ENCODE assay signal across 29 mouse cellular contexts in genomic region chr1:57301260-57301979, GRCm38 (mm10).
A peak's percentile ranks its signal among the peaks of the same experiment; 100 is the strongest.
DNase-seq lines count a peak whose midpoint lies in the region; ATAC-seq lines count a peak whose summit lies in the region.
"Had no signal": no experiment of that assay in that cellular context is flagged by ENCODE, and none has a peak within 500 bp of the region (broad histone marks: within the 10 kb centered on the region; RNA-seq: fewer than 3 reads in every experiment).

No protein-coding gene starts in this region.

- H3K4me2 ChIP-seq in embryonic facial prominence, embryonic 13.5 days, result peak overlapping the region; percentile 30
- no peak overlapping the region for H3K4me2 ChIP-seq in forebrain, embryonic 15.5 days (replicated peaks)
- no peak overlapping the region for H3K4me2 ChIP-seq in forebrain, embryonic 11.5 days (ENCODE audit: low read depth, low read length, severe bottlenecking)
- no peak overlapping the region for H3K4me2 ChIP-seq in forebrain, embryonic 16.5 days (ENCODE audit: low read length)
- H3K4me2 ChIP-seq: embryonic facial prominence, embryonic 12.5 days; heart, embryonic 12.5 days; heart, embryonic 15.5 days; hindbrain, embryonic 14.5 days had no signal

- peaks cover 14% of the 10 kb centered on the region for H3K4me1 ChIP-seq in embryonic facial prominence, embryonic 13.5 days
- no peaks in the 10 kb centered on the region for H3K4me1 ChIP-seq in embryonic facial prominence, embryonic 10.5 days
- H3K4me1 ChIP-seq in forebrain, embryonic 15.5 days, result no peaks in the 10 kb centered on the region
- no peaks in the 10 kb centered on the region for H3K4me1 ChIP-seq in forebrain, embryonic 11.5 days (replicated peaks; ENCODE audit: control insufficient read depth, insufficient read depth, low read length)
- H3K4me1 ChIP-seq in forebrain, embryonic 16.5 days (replicated peaks; ENCODE audit: control insufficient read depth, insufficient read depth, low read length), result peaks cover 7% of the 10 kb centered on the region; the same call in 1 of the 2 replicates
- H3K4me1 ChIP-seq in hindbrain, embryonic 10.5 days (replicated peaks), result no peaks in the 10 kb centered on the region
- H3K4me1 ChIP-seq: embryonic facial prominence, embryonic 12.5 days; heart, embryonic 12.5 days; heart, embryonic 15.5 days had no signal

- DNase-seq in embryonic facial prominence, embryonic 10.5 days (ENCODE audit: low spot score), result no peak
- DNase-seq in forebrain, embryonic 11.5 days (ENCODE audit: low spot score), result no peak
- DNase-seq in T-cell, adult 2 months (ENCODE audit: low spot score), result no peak
- DNase-seq in hindbrain, embryonic 10.5 days (ENCODE audit: low spot score), result no peak
- DNase-seq: adrenal gland, adult 8-10 months; adrenal gland, postnatal 25 days; cerebellum, adult 18-20 months; cerebellum, adult 9-10 months; cerebellum, postnatal 14 days; gastrocnemius, adult 2 months; gastrocnemius, postnatal 25 days; heart, adult 18-20 months; heart, postnatal 10 days; heart, postnatal 36 days; kidney, adult 18-20 months; kidney, adult 9 months had no signal

- H3K9ac ChIP-seq in embryonic facial prominence, embryonic 13.5 days, result no peak overlapping the region
- H3K9ac ChIP-seq in forebrain, embryonic 15.5 days (replicated peaks), result no peak overlapping the region
- H3K9ac ChIP-seq in forebrain, embryonic 11.5 days (ENCODE audit: low read length), result no peak overlapping the region
- no peak overlapping the region for H3K9ac ChIP-seq in forebrain, embryonic 16.5 days (replicated peaks; ENCODE audit: low read depth, low read length)
- H3K9ac ChIP-seq: embryonic facial prominence, embryonic 12.5 days; heart, embryonic 12.5 days; heart, embryonic 15.5 days; hindbrain, embryonic 14.5 days had no signal

- no peaks in the 10 kb centered on the region for H3K36me3 ChIP-seq in embryonic facial prominence, embryonic 13.5 days
- H3K36me3 ChIP-seq in embryonic facial prominence, embryonic 10.5 days (replicated peaks), result no peaks in the 10 kb centered on the region
- no peaks in the 10 kb centered on the region for H3K36me3 ChIP-seq in forebrain, embryonic 15.5 days
- H3K36me3 ChIP-seq in forebrain, embryonic 11.5 days (ENCODE audit: control insufficient read depth, insufficient read depth, low read length), result no peaks in the 10 kb centered on the region
- no peaks in the 10 kb centered on the region for H3K36me3 ChIP-seq in forebrain, embryonic 16.5 days (ENCODE audit: control insufficient read depth, insufficient read depth)
- H3K36me3 ChIP-seq in hindbrain, embryonic 10.5 days, result no peaks in the 10 kb centered on the region
- H3K36me3 ChIP-seq: embryonic facial prominence, embryonic 12.5 days; G1E; heart, embryonic 12.5 days; heart, embryonic 15.5 days had no signal

- H3K9me3 ChIP-seq in embryonic facial prominence, embryonic 13.5 days, result no peaks in the 10 kb centered on the region
- no peaks in the 10 kb centered on the region for H3K9me3 ChIP-seq in embryonic facial prominence, embryonic 10.5 days
- no peaks in the 10 kb centered on the region for H3K9me3 ChIP-seq in forebrain, embryonic 15.5 days
- no peaks in the 10 kb centered on the region for H3K9me3 ChIP-seq in forebrain, embryonic 11.5 days (ENCODE audit: control insufficient read depth, low read length)
- H3K9me3 ChIP-seq in forebrain, embryonic 16.5 days (ENCODE audit: control insufficient read depth, low read length), result no peaks in the 10 kb centered on the region
- H3K9me3 ChIP-seq in hindbrain, embryonic 10.5 days, result no peaks in the 10 kb centered on the region
- H3K9me3 ChIP-seq: embryonic facial prominence, embryonic 12.5 days; G1E; heart, embryonic 12.5 days; heart, embryonic 15.5 days had no signal

- no peak overlapping the region for H3K4me3 ChIP-seq in embryonic facial prominence, embryonic 13.5 days
- H3K4me3 ChIP-seq in embryonic facial prominence, embryonic 10.5 days, result no peak overlapping the region
- H3K4me3 ChIP-seq in forebrain, embryonic 15.5 days, result no peak overlapping the region
- no peak overlapping the region for H3K4me3 ChIP-seq in forebrain, embryonic 11.5 days (ENCODE audit: low read depth, low read length)
- H3K4me3 ChIP-seq in forebrain, embryonic 16.5 days (replicated peaks; ENCODE audit: low read length), result no peak overlapping the region
- H3K4me3 ChIP-seq in hindbrain, embryonic 10.5 days, result no peak overlapping the region
- H3K4me3 ChIP-seq: embryonic facial prominence, embryonic 12.5 days; gastrocnemius, adult 2 months; heart, embryonic 12.5 days; heart, embryonic 15.5 days had no signal

- H3K27me3 ChIP-seq in embryonic facial prominence, embryonic 13.5 days, result no peaks in the 10 kb centered on the region
- no peaks in the 10 kb centered on the region for H3K27me3 ChIP-seq in embryonic facial prominence, embryonic 10.5 days (replicated peaks; ENCODE audit: low read depth, poor library complexity, severe bottlenecking)
- no peaks in the 10 kb centered on the region for H3K27me3 ChIP-seq in forebrain, embryonic 15.5 days
- H3K27me3 ChIP-seq in forebrain, embryonic 11.5 days (ENCODE audit: control insufficient read depth, insufficient read depth, low read length), result no peaks in the 10 kb centered on the region
- no peaks in the 10 kb centered on the region for H3K27me3 ChIP-seq in forebrain, embryonic 16.5 days (replicated peaks; ENCODE audit: control insufficient read depth, insufficient read depth, low read length)
- no peaks in the 10 kb centered on the region for H3K27me3 ChIP-seq in hindbrain, embryonic 10.5 days (ENCODE audit: insufficient read depth, poor library complexity, severe bottlenecking)
- H3K27me3 ChIP-seq: embryonic facial prominence, embryonic 12.5 days; heart, embryonic 12.5 days; heart, embryonic 15.5 days had no signal

- 32% methylated on average over 8 of the region's 8 CpGs for WGBS in embryonic facial prominence, embryonic 13.5 days
- WGBS in embryonic facial prominence, embryonic 10.5 days, result 72% methylated on average over 8 of the region's 8 CpGs
- 55% methylated on average over 8 of the region's 8 CpGs for WGBS in forebrain, embryonic 15.5 days
- 74% methylated on average over 8 of the region's 8 CpGs for WGBS in forebrain, embryonic 11.5 days
- WGBS in forebrain, embryonic 16.5 days, result 52% methylated on average over 8 of the region's 8 CpGs
- 74% methylated on average over 8 of the region's 8 CpGs for WGBS in hindbrain, embryonic 10.5 days

- ATAC-seq in embryonic facial prominence, embryonic 13.5 days (ENCODE audit: insufficient number of reproducible peaks, insufficient read depth, low FRiP score, low TSS enrichment, low read depth), result no peak
- ATAC-seq in forebrain, embryonic 15.5 days (replicated peaks), result peak; percentile 58; the same call in 1 of the 2 replicates
- no peak for ATAC-seq in forebrain, embryonic 11.5 days (replicated peaks; ENCODE audit: low FRiP score)
- peak; percentile 76 for ATAC-seq in forebrain, embryonic 16.5 days
- ATAC-seq: activated CD4-positive, CD25-positive, alpha-beta regulatory T cell, adult 4 months; hindbrain, postnatal 0 days; inflammation-experienced regulatory T-cells, adult 6 months; intestine, embryonic 16.5 days; Patski had no signal

- peak overlapping the region; percentile 60; the same call in 1 of the 2 replicates for H3K27ac ChIP-seq in embryonic facial prominence, embryonic 13.5 days
- H3K27ac ChIP-seq in embryonic facial prominence, embryonic 10.5 days (replicated peaks), result no peak overlapping the region
- H3K27ac ChIP-seq in forebrain, embryonic 15.5 days (replicated peaks), result peak overlapping the region; percentile 65
- no peak overlapping the region for H3K27ac ChIP-seq in forebrain, embryonic 11.5 days (ENCODE audit: low read depth, low read length)
- peak overlapping the region; percentile 16; the same call in 1 of the 2 replicates for H3K27ac ChIP-seq in forebrain, embryonic 16.5 days (ENCODE audit: low read length)
- no peak overlapping the region for H3K27ac ChIP-seq in hindbrain, embryonic 10.5 days
- H3K27ac ChIP-seq: gastrocnemius, adult 2 months; heart, embryonic 15.5 days; hindbrain, embryonic 14.5 days; hindbrain, postnatal 0 days had no signal

Comparison
In these comparisons a context has a peak if more than half of its experiments do, and no peak if none do; other contexts are left out.
1. ATAC-seq: peak in forebrain, embryonic 15.5 days (single experiment) and forebrain, embryonic 16.5 days (single experiment); none in embryonic facial prominence, embryonic 13.5 days (single experiment) and forebrain, embryonic 11.5 days (single experiment).
2. H3K27ac ChIP-seq: peak in embryonic facial prominence, embryonic 13.5 days (single experiment), forebrain, embryonic 15.5 days (single experiment) and forebrain, embryonic 16.5 days (single experiment); none in embryonic facial prominence, embryonic 10.5 days (single experiment), forebrain, embryonic 11.5 days (single experiment) and hindbrain, embryonic 10.5 days (single experiment).